Mouse (Mus musculus) c-Kit-positive CD71-negative TER-119-negative erythroid progenitor cells, embryonic 14.5 days (primary cell): ENCODE results near the gene Chit1.

Experiments
- DNase-seq: peaks from one replicate; pipeline ENCODE4 v3.0.0-alpha.2; 2013; ENCODE audit warnings: low read depth

Gene Chit1

GRCm38 (mm10) chr1:134098726-134099515 lies 12.1 kb upstream of the Chit1 start:
- peak; percentile 67 for DNase-seq

GRCm38 (mm10) chr1:134099516-134100235 lies 11.4 kb upstream of the Chit1 start:
- no peak for DNase-seq

- DNase-seq: no peak
Observed at GRCm38 (mm10) chr1:134100401-134100800, 10.6 kb upstream of the Chit1 start.

- DNase-seq: no peak
Observed at GRCm38 (mm10) chr1:134100928-134101327, 10.1 kb upstream of the Chit1 start.

- DNase-seq: no peak
Observed at GRCm38 (mm10) chr1:134101593-134101992, 9.4 kb upstream of the Chit1 start.

- DNase-seq: no peak
Observed at GRCm38 (mm10) chr1:134103861-134104260, 7.2 kb upstream of the Chit1 start.

GRCm38 (mm10) chr1:134105043-134105763 lies 5.8 kb upstream of the Chit1 start:
- DNase-seq: no peak

- DNase-seq: no peak
Observed at GRCm38 (mm10) chr1:134105764-134106430, 5.1 kb upstream of the Chit1 start.

GRCm38 (mm10) chr1:134106719-134107118 lies 4.3 kb upstream of the Chit1 start:
- no peak for DNase-seq

GRCm38 (mm10) chr1:134107777-134108176 lies 3.3 kb upstream of the Chit1 start:
- no peak for DNase-seq

- DNase-seq: no peak
Observed at GRCm38 (mm10) chr1:134110015-134110414, 1.0 kb upstream of the Chit1 start.

- no peak for DNase-seq
Observed at GRCm38 (mm10) chr1:134110449-134110848, 593 bp upstream of the Chit1 start.

GRCm38 (mm10) chr1:134113560-134113959 lies 2.5 kb downstream of the Chit1 start:
- DNase-seq: no peak

- DNase-seq: no peak
Observed at GRCm38 (mm10) chr1:134114018-134114417, 3.0 kb downstream of the Chit1 start.

GRCm38 (mm10) chr1:134114730-134115129 lies 3.7 kb downstream of the Chit1 start:
- no peak for DNase-seq

GRCm38 (mm10) chr1:134115424-134115823 lies 4.4 kb downstream of the Chit1 start:
- no peak for DNase-seq

- DNase-seq: no peak
Observed at GRCm38 (mm10) chr1:134117110-134117509, 6.1 kb downstream of the Chit1 start.

GRCm38 (mm10) chr1:134120179-134120578 lies 9.1 kb downstream of the Chit1 start:
- DNase-seq: peak; percentile 63

GRCm38 (mm10) chr1:134122195-134122594 lies 11.2 kb downstream of the Chit1 start:
- no peak for DNase-seq

GRCm38 (mm10) chr1:134133316-134133715 lies 22.3 kb downstream of the Chit1 start:
- no peak for DNase-seq

GRCm38 (mm10) chr1:134136351-134136750 lies 25.3 kb downstream of the Chit1 start:
- no peak for DNase-seq

GRCm38 (mm10) chr1:134138424-134138823 lies 27.4 kb downstream of the Chit1 start:
- no peak for DNase-seq
